ENCODE assay signal across 24 mouse cellular contexts in genomic region chr11:36228196-36228595, GRCm38 (mm10).
"Had no signal": no experiment of that assay in that cellular context is flagged by ENCODE, and none has a peak within 500 bp of the region (broad histone marks: within the 10 kb centered on the region; RNA-seq: fewer than 3 reads in every experiment).

No protein-coding gene starts in this region.

- H3K9me3 ChIP-seq: limb, embryonic 10.5 days; limb, embryonic 13.5 days; liver, embryonic 12.5 days; liver, embryonic 15.5 days; lung, embryonic 15.5 days; neural tube, embryonic 13.5 days; stomach, embryonic 15.5 days had no signal

- H3K4me3 ChIP-seq: limb, embryonic 10.5 days; limb, embryonic 13.5 days; liver, embryonic 12.5 days; liver, embryonic 15.5 days; lung, embryonic 15.5 days; megakaryocyte, embryonic 14.5 days; myocyte; neural tube, embryonic 13.5 days; stomach, embryonic 15.5 days had no signal

- H3K27ac ChIP-seq: limb, embryonic 10.5 days; limb, embryonic 13.5 days; liver, embryonic 12.5 days; liver, embryonic 15.5 days; lung, embryonic 15.5 days; neural tube, embryonic 13.5 days; stomach, embryonic 15.5 days had no signal

- H3K36me3 ChIP-seq: limb, embryonic 10.5 days; limb, embryonic 13.5 days; liver, embryonic 12.5 days; liver, embryonic 15.5 days; lung, embryonic 15.5 days; neural tube, embryonic 13.5 days; stomach, embryonic 15.5 days had no signal

- H3K27me3 ChIP-seq: liver, embryonic 12.5 days; liver, embryonic 15.5 days; lung, embryonic 15.5 days; megakaryocyte, embryonic 14.5 days; neural tube, embryonic 13.5 days; stomach, embryonic 15.5 days had no signal

- ATAC-seq: liver, embryonic 12.5 days had no signal

- DNase-seq: kidney, adult 18-20 months; kidney, adult 9 months; kidney, postnatal 14 days; kidney, postnatal 4 days; layer of hippocampus, postnatal 36 days; liver; lung, adult 18-20 months; lung, postnatal 10 days; lung, postnatal 36 days; retina, postnatal 1 day; right cerebral cortex, postnatal 25 days; spleen, adult 18-20 months; thymus, adult 18-20 months; thymus, postnatal 36 days had no signal

- H3K9ac ChIP-seq: limb, embryonic 13.5 days; liver, embryonic 12.5 days; liver, embryonic 15.5 days; lung, embryonic 15.5 days; neural tube, embryonic 13.5 days; stomach, embryonic 15.5 days had no signal

- H3K4me2 ChIP-seq: limb, embryonic 13.5 days; liver, embryonic 12.5 days; liver, embryonic 15.5 days; lung, embryonic 15.5 days; midbrain, embryonic 11.5 days; neural tube, embryonic 13.5 days; stomach, embryonic 15.5 days had no signal

- H3K4me1 ChIP-seq: liver, embryonic 12.5 days; liver, embryonic 15.5 days; lung, embryonic 15.5 days; megakaryocyte, embryonic 14.5 days; stomach, embryonic 15.5 days had no signal
